Mouse (Mus musculus) intestine, embryonic 14.5 days (tissue): Measurements from ENCODE around the gene Lcmt1. TPM values are rescaled to one million over a fixed set of nuclear protein-coding genes. Genes with fewer than 3 reads are reported as not detected.

Experiments used
- ATAC-seq: fragments of 200-750 bp; cut with Nextera tagmentation; replicated peaks from 2 replicates; pipeline ENCODE4 v1.8.0; 2017; ENCODE audit warnings: low read depth, moderate number of reproducible peaks, moderate TSS enrichment, moderate library complexity; ENCODE audit not compliant: low FRiP score, low TSS enrichment
- DNase-seq: peaks from one replicate; pipeline ENCODE4 v3.0.0-alpha.2; 2018; ENCODE audit warnings: low spot score
- H3K27ac ChIP-seq: fragments of 300-500 bp; sonication (generic); 2 replicates; pipeline ENCODE4 v1.5.1; 2014; ENCODE audit warnings: low read depth, mild to moderate bottlenecking, control low read depth
- H3K27me3 ChIP-seq: fragments of 300-500 bp; sonication (generic); replicated peaks from 2 replicates; pipeline ENCODE4 v1.6.1; 2014; ENCODE audit warnings: low read length, control low read depth; ENCODE audit not compliant: control insufficient read depth, insufficient read depth
- H3K36me3 ChIP-seq: fragments of 300-500 bp; sonication (generic); 2 replicates; pipeline ENCODE4 v1.6.1; 2014; ENCODE audit warnings: low read length, control low read depth; ENCODE audit not compliant: control insufficient read depth, insufficient read depth
- H3K4me1 ChIP-seq: fragments of 300-500 bp; sonication (generic); replicated peaks from 2 replicates; pipeline ENCODE4 v1.6.1; 2014; ENCODE audit warnings: low read length, control low read depth, mixed read lengths; ENCODE audit not compliant: control insufficient read depth, insufficient read depth
- H3K4me2 ChIP-seq: fragments of 300-500 bp; sonication (generic); 2 replicates; pipeline ENCODE4 v1.6.1; 2014; ENCODE audit warnings: low read length
- H3K4me3 ChIP-seq: fragments of 300-500 bp; sonication (generic); 2 replicates; pipeline ENCODE4 v1.5.1; 2014; ENCODE audit warnings: low read depth, low read length, control low read depth, mixed read lengths
- H3K9ac ChIP-seq: fragments of 300-500 bp; sonication (generic); 2 replicates; pipeline ENCODE4 v1.6.1; 2014; ENCODE audit warnings: mild to moderate bottlenecking, low read length
- H3K9me3 ChIP-seq: fragments of 300-500 bp; sonication (generic); 2 replicates; pipeline ENCODE4 v1.6.1; 2016; ENCODE audit warnings: low read length, control low read depth; ENCODE audit not compliant: control insufficient read depth
- WGBS: fragments of 180-500 bp; shearing (Covaris S2); extraction: QIAGEN DNeasy Blood & Tissue Kit; methylation state at CpG from one replicate; pipeline ENCODE4 v1.1.7; 2014; 5-methylcytosine and 5-hydroxymethylcytosine counted together
- polyA plus RNA-seq: library from polyadenylated mRNA; unstranded; fragments of >200 nt; fragmentation: Nextera tagmentation; extraction: Ambion mirVana; gene quantifications from 2 replicates; pipeline ENCODE4 v1.2.1, GENCODE M21; 2014

The Lcmt1 gene
- polyA plus RNA-seq, 1 experiment from 2014 or later: 46.3 TPM

GRCm38 (mm10) chr7:123448794-123449193, 79.2 kb downstream of the Lcmt1 start:
- Histone ChIP-seq H3K4me3 (no peak overlapping the region), H3K36me3 (no peaks in the 10 kb centered on the region), H3K4me1 (no peaks in the 10 kb centered on the region), H3K4me2 (no peak overlapping the region), H3K9me3 (no peaks in the 10 kb centered on the region), H3K27ac (no peak overlapping the region), H3K27me3 (no peaks in the 10 kb centered on the region), H3K9ac (no peak overlapping the region)
- WGBS: 88% methylated on average over 2 of the region's 2 CpGs
- ATAC-seq (no peak), DNase-seq (peak; percentile 1)

DNA sequence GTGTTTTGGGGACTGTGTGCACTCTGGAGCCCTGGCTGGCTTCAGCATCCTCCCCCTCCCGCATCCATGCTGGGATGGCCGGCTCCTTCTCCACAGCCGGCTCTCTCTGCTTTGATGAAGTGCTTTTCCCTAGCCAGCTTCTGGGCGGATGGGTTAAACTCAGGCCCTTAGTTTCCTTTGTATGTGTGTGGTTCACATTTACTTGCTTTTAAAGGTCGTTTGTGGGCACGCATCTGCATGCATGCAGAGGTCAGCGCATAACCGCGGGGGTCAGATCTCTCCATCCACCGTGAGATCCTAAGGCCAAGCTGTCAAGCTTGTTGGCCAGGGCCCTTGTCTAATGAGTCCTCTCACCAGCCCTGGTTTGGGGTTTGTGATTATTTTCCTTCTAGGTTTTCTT, 80.1 kb downstream of the Lcmt1 start:
- Histone ChIP-seq H3K4me1 (no peaks in the 10 kb centered on the region), H3K4me3 (no peak overlapping the region), H3K9ac (no peak overlapping the region), H3K27me3 (no peaks in the 10 kb centered on the region), H3K36me3 (no peaks in the 10 kb centered on the region), H3K4me2 (no peak overlapping the region), H3K9me3 (no peaks in the 10 kb centered on the region), H3K27ac (no peak overlapping the region)
- 67% methylated on average over 10 of the region's 10 CpGs for WGBS
- no peak for ATAC-seq
- DNase-seq: peak; percentile 29

GRCm38 (mm10) chr7:123450515-123450914, 80.9 kb downstream of the Lcmt1 start:
- Histone ChIP-seq H3K9ac (no peak overlapping the region), H3K9me3 (no peaks in the 10 kb centered on the region), H3K27ac (no peak overlapping the region), H3K4me1 (no peaks in the 10 kb centered on the region), H3K4me2 (no peak overlapping the region), H3K4me3 (no peak overlapping the region), H3K36me3 (no peaks in the 10 kb centered on the region), H3K27me3 (no peaks in the 10 kb centered on the region)
- WGBS: 84% methylated on average over 2 of the region's 2 CpGs
- no peak for ATAC-seq
- DNase-seq: no peak

- peak; percentile 46 for DNase-seq
- no peaks in the 10 kb centered on the region for H3K4me1 ChIP-seq
These were observed 83.0 kb downstream of the Lcmt1 start for GRCm38 (mm10) chr7:123452551-123452950.

GRCm38 (mm10) chr7:123453066-123453465, 83.5 kb downstream of the Lcmt1 start:
- no peak overlapping the region for H3K27ac ChIP-seq
- 78% methylated on average over 8 of the region's 8 CpGs for WGBS
- no peaks in the 10 kb centered on the region for H3K36me3 ChIP-seq
- H3K4me1 ChIP-seq: no peaks in the 10 kb centered on the region
- H3K4me2 ChIP-seq: no peak overlapping the region
- H3K4me3 ChIP-seq: no peak overlapping the region
- ATAC-seq (no peak), DNase-seq (peak; percentile 35)
- no peaks in the 10 kb centered on the region for H3K27me3 ChIP-seq
- H3K9ac ChIP-seq: no peak overlapping the region
- no peaks in the 10 kb centered on the region for H3K9me3 ChIP-seq

More at GRCm38 (mm10) chr7:123452551-123452950, 83.0 kb downstream of the Lcmt1 start:
- no peaks in the 10 kb centered on the region for H3K9me3 ChIP-seq
- H3K9ac ChIP-seq: no peak overlapping the region
- H3K27me3 ChIP-seq: no peaks in the 10 kb centered on the region
- WGBS: 47% methylated on average over 6 of the region's 6 CpGs
- H3K36me3 ChIP-seq: no peaks in the 10 kb centered on the region
- no peak overlapping the region for H3K4me3 ChIP-seq
- no peak overlapping the region for H3K4me2 ChIP-seq
- no peak overlapping the region for H3K27ac ChIP-seq
- ATAC-seq: no peak

DNA sequence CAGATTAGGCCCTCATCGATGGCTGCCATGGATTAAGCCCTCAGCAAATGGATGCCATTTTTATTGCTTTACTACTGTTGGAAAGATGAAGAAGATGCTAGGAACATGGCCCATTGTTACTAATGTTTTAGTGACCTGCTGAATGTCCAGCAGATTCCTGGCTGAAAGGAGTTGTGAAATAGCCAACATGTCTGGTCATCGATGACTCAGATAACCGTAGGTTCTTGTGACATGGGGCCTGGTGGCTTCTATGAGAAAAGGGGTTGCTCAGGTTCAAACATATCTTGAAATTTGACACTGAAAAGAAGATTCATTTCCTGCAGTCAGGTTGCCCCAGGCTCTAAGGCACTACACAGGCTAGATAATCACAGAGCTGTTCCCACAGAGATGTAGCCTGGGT, 85.5 kb downstream of the Lcmt1 start:
- no peaks in the 10 kb centered on the region for H3K4me1 ChIP-seq
- 94% methylated on average over 3 of the region's 3 CpGs for WGBS
- no peaks in the 10 kb centered on the region for H3K27me3 ChIP-seq
- DNase-seq: peak; percentile 35
- no peaks in the 10 kb centered on the region for H3K9me3 ChIP-seq
- H3K36me3 ChIP-seq: no peaks in the 10 kb centered on the region
- no peak overlapping the region for H3K9ac ChIP-seq
- no peak overlapping the region for H3K27ac ChIP-seq
- no peak overlapping the region for H3K4me3 ChIP-seq
- ATAC-seq: no peak
- H3K4me2 ChIP-seq: no peak overlapping the region

GRCm38 (mm10) chr7:123458309-123458708, 88.7 kb downstream of the Lcmt1 start:
- no peak for ATAC-seq
- Histone ChIP-seq H3K36me3 (no peaks in the 10 kb centered on the region), H3K4me3 (no peak overlapping the region), H3K27me3 (no peaks in the 10 kb centered on the region), H3K4me1 (no peaks in the 10 kb centered on the region), H3K4me2 (no peak overlapping the region), H3K9me3 (no peaks in the 10 kb centered on the region), H3K27ac (no peak overlapping the region), H3K9ac (no peak overlapping the region)
- DNase-seq: peak; percentile 35
- 85% methylated on average over 4 of the region's 4 CpGs for WGBS

- H3K4me1 ChIP-seq: no peaks in the 10 kb centered on the region
- no peaks in the 10 kb centered on the region for H3K36me3 ChIP-seq
- H3K27me3 ChIP-seq: no peaks in the 10 kb centered on the region
- H3K4me2 ChIP-seq: no peak overlapping the region
- H3K9me3 ChIP-seq: no peaks in the 10 kb centered on the region
- 82% methylated on average over 4 of the region's 4 CpGs for WGBS
- no peak overlapping the region for H3K9ac ChIP-seq
- no peak overlapping the region for H3K27ac ChIP-seq
- no peak overlapping the region for H3K4me3 ChIP-seq
- ATAC-seq (no peak), DNase-seq (no peak)
These were observed 89.7 kb downstream of the Lcmt1 start for GRCm38 (mm10) chr7:123459247-123459646.

GRCm38 (mm10) chr7:123461316-123461715, 91.7 kb downstream of the Lcmt1 start:
- ATAC-seq (no peak), DNase-seq (no peak)
- H3K4me1 ChIP-seq: no peaks in the 10 kb centered on the region
- no peaks in the 10 kb centered on the region for H3K27me3 ChIP-seq
- H3K4me2 ChIP-seq: no peak overlapping the region
- no peaks in the 10 kb centered on the region for H3K36me3 ChIP-seq
- no peaks in the 10 kb centered on the region for H3K9me3 ChIP-seq
- H3K27ac ChIP-seq: no peak overlapping the region
- no peak overlapping the region for H3K9ac ChIP-seq
- WGBS: 86% methylated on average over 4 of the region's 4 CpGs
- no peak overlapping the region for H3K4me3 ChIP-seq
